Mouse (Mus musculus): Measurements from ENCODE around the gene Tecrl.

DNA sequence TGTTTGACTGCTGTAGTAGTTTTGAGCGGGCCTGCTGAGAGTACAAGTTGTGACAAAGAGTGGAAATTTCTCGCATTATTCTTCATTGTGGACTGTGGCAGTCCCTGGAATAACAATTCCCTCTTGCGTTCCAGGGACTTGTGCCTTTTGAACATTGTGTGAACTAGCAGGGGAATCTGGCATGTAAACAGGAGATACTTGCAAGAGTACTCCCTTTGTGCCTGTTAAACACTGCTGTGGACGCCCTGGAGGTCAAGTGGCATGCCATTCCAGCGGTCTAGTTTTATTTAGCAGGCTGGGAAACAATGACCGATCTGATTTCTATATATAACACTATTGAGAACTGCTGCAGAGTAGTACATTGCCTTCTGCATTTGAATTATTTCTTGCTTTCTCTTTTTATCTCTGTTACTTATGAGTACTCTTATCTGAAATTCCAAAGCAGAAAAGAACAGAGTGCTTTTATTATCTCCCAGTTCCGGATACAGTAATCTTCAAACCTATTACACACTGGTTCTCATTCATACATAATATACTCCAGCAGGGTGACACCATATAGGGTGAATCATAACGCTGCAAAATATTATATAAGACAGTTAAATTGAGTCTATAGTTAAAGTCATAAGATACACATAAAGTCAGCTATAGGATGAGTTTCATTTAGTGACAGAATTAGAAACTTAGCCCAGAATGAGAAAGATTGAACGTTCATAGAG lies at the start of gene Tecrl:
- TF ChIP-seq CTCF (IDR thresholded peaks at IDR 0.05; ENCODE audit: extremely low read depth, insufficient read depth, insufficient read length, insufficient replicate concordance) (no peak), POLR2A (IDR thresholded peaks at IDR 0.05; ENCODE audit: low read depth, low read length) (no peak)

All from spleen, adult 2 months (tissue).